Mouse (Mus musculus) MEL (cell line): ENCODE measurements around the gene Pcgf3.

ENCODE experiments used
- BHLHE40 ChIP-seq: IDR thresholded peaks from 2 replicates; pipeline ENCODE4 v1.6.1; 2012; ENCODE audit warnings: low read depth, mild to moderate bottlenecking, inconsistent platforms, low read length, improper control_type of control experiment, borderline replicate concordance
- CTCF ChIP-seq, 3 experiments: IDR thresholded peaks in 2 of 3; conservative IDR thresholded peaks in 1 of 3; 2 replicates each; pipeline ENCODE4 v1.5.1; 2011 to 2012; ENCODE audit warnings: low read length in 3 of 3, low read depth in 2 of 3, mild to moderate bottlenecking in 2 of 3, improper control_type of control experiment in 1 of 3, inconsistent platforms in 1 of 3, mixed read lengths in 1 of 3, moderate library complexity in 1 of 3; ENCODE audit not compliant: control insufficient read depth in 1 of 3, insufficient read depth in 1 of 3, poor library complexity in 1 of 3, severe bottlenecking in 1 of 3
- E2F4 ChIP-seq: IDR thresholded peaks from 2 replicates; pipeline ENCODE4 v1.6.1; 2011; ENCODE audit warnings: low read depth, low read length, improper control_type of control experiment, borderline replicate concordance
- GATA1 ChIP-seq: IDR thresholded peaks from 2 replicates; pipeline ENCODE4 v1.6.1; 2011; ENCODE audit warnings: low read depth, low read length, improper control_type of control experiment
- MAX ChIP-seq: IDR thresholded peaks from 2 replicates; pipeline ENCODE4 v1.6.1; 2011; ENCODE audit warnings: low read length, improper control_type of control experiment
- MYC ChIP-seq: IDR thresholded peaks from 2 replicates; pipeline ENCODE4 v1.6.1; 2011; ENCODE audit warnings: low read depth, mild to moderate bottlenecking, low read length, improper control_type of control experiment, moderate library complexity
- RAD21 ChIP-seq: IDR thresholded peaks from 2 replicates; pipeline ENCODE4 v1.6.1; 2011; ENCODE audit warnings: mild to moderate bottlenecking, low read depth, low read length, improper control_type of control experiment
- TBP ChIP-seq: IDR thresholded peaks from 2 replicates; pipeline ENCODE4 v1.8.0; 2011; ENCODE audit warnings: low read depth, low read length, improper control_type of control experiment

DNA sequence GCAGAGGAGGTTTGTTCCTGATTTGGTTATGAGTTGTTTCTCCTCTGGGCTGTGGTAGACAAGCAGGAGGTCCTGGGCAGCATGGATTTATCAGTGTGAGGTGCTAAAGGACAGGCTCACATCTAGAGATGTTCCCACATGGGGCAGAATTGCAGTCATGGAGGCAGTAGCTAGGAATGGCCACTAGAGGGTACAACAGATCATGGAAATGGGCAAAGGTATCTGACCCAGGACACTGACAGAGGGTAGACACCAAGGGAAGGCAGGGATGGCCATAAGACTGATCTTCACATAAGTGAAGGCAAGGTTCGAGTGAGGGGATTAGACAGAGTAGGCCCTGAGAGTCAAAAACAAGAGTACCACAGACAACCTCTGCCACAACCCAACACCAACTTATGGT is 33.8 kb upstream of the Pcgf3 start:
- TF ChIP-seq TBP (no peak), MAX (no peak), MYC (no peak), E2F4 (no peak), RAD21 (peak; percentile 95), BHLHE40 (no peak), CTCF (IDR thresholded peaks at IDR 0.05 in 2 of 3, conservative IDR thresholded peaks at IDR 0.05 in 1 of 3; ENCODE audit: control insufficient read depth in 1 of 3, insufficient read depth in 1 of 3, low read depth in 2 of 3, low read length in 3 of 3, poor library complexity in 1 of 3, severe bottlenecking in 1 of 3) (peak; percentile 71 to 97 (median 97)), GATA1 (no peak)
